Mouse (Mus musculus): ENCODE data around the gene Herc3.

The Herc3 gene

GRCm38 (mm10) chr6:58920735-58921134 lies 89.5 kb downstream of the Herc3 start:
- no peak for DNase-seq (ENCODE audit: low spot score in 2 of 2)

DNA sequence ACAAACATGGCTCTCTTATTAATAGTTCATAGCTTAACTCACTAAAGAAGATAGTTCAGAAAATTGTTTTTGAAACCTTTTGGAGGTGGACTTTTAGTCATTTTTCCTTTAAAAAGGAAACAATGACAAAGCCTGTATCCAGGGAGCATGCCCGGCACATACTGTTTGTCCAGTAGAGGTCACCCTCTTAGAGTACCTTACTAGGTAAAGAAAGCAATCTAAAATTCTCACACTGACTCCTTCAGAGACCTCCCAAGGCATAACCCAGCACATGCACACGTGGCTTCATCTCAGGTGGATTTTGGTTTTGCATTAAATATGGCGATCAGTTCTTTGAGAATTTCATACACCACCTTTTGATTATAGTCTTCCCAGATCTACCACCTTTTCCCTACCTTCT lies 90.4 kb downstream of the Herc3 start:
- DNase-seq (ENCODE audit: low spot score in 2 of 2), result no peak

GRCm38 (mm10) chr6:58922511-58922910 lies 91.2 kb downstream of the Herc3 start:
- DNase-seq (ENCODE audit: low spot score in 2 of 2), result no peak

DNA sequence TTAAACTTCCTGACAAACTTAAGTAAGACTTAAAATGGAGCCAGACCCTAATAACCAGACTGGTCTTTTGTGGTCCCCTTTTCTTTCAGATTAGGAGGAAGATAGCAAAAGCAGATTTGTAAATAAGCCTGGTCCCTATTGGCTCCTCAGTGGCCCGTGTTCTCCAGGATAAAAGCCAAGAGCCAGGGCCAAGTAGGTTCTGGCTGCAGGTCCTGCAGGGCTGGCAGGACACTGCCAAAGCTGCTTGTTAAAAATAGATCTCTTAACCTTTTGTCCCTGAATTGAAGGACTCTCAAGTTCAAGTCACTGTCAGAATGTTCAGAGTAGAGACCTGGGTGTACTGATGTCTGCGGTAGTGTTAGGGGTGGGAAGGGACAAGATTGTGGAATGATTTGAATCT lies 96.6 kb downstream of the Herc3 start:
- DNase-seq (ENCODE audit: low spot score in 2 of 2), result no peak

- DNase-seq (ENCODE audit: low spot score in 2 of 2), result no peak
These were observed 98.7 kb downstream of the Herc3 start for GRCm38 (mm10) chr6:58929911-58930431.

DNA sequence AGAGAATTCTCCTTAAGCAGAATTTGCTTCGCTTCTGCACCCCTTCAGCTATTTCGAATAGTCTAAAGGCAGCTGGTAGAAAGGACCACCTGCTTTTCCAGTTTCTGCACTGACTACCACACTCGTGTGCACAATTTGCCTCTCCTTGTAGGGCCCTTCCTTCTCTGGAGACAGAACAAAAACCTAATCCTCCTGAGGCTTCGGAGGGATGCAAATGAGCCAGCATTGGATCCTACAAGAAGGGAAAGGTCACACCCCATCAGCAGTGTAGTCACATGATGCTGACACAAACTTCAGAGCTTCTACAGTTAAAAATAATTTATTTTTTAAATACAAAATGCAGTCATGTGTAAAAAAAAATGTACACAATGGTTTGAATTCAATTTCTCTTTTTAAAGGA lies 99.9 kb downstream of the Herc3 start:
- DNase-seq (ENCODE audit: low spot score in 2 of 2), result no peak

- DNase-seq (ENCODE audit: low spot score in 2 of 2), result no peak
These were observed 101.4 kb downstream of the Herc3 start for GRCm38 (mm10) chr6:58932515-58933188.

- peak; percentile 48 to 73 for DNase-seq (ENCODE audit: low spot score in 2 of 2)
These were observed 102.1 kb downstream of the Herc3 start for GRCm38 (mm10) chr6:58933189-58933913.

DNA sequence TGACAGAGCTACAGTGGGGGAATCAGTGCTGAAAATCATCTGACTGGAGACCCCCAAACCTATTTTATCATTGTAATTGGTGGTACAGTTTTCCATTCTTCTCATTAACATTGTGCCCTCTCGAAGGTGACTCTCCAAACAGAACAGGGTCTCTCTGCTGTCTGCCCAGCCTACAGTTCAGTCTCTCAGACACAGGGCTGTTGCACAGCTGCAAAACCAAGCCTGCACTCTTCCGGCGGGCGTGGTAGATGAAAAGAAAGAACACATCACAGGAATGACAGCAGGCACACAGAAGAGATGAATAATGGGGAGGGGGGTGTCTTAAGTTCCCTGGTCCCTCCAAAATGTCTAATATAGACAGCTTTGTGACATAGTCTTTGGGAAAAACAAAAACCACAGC lies 102.9 kb downstream of the Herc3 start:
- DNase-seq (ENCODE audit: low spot score in 2 of 2), result no peak

DNA sequence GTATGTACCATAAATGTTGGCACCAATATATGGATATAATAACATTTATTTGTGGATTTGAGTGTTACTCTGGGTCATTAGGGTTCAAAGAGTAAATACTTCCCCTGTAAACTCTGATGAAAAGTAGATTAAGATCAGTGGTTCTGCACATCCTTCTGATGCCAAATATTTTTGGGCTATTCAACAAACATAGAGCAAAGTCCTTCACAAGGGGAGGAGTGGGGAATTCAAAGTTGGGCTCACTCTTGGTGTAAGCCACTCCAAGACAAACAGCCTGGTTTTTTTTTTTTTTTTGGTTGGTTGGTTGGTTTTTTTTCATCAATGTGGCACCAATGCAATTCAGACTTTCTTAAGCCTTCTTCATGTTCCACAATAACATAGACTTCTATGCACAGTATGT lies 106.5 kb downstream of the Herc3 start:
- no peak for DNase-seq (ENCODE audit: low spot score in 2 of 2)

DNA sequence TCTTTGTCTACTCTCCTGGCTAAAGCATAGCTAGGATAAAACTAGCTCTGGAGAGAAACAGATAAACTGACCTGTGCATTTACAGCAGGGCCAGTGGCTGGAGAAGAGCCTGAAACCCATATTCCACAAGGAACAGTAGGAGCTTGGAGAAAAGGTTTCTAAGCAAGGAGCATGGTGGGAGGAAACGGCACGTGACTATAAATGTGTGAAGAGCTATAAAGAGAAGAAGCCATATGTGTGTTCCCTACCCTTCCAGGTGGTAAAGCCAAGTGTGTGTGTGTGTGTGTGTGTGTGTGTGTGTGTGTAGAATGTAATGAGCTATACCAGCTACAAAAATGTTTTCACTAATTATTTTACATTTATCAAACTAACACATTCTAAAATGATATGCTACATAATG lies 111.0 kb downstream of the Herc3 start:
- no peak for DNase-seq (ENCODE audit: low spot score in 2 of 2)

DNA sequence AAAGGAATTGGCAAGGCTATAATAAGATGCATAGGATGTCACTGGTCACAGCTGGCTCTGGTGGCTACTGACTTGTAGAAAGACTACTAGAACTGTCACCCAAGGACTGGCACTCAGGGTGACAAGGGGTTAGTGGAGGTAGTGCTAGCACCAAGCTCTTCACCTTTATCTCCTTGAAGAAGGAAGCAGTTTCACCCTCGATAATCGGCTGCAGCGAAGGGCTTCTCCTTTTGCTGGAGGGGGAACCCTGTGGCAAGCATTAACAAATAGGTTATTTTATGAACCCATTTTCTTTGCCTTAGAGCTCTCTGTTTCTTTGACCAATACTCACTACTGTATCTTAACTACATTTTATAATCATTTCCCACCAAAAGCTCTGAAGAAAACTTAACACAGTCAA lies 112.7 kb downstream of the Herc3 start:
- DNase-seq (ENCODE audit: low spot score in 2 of 2), result no peak

DNA sequence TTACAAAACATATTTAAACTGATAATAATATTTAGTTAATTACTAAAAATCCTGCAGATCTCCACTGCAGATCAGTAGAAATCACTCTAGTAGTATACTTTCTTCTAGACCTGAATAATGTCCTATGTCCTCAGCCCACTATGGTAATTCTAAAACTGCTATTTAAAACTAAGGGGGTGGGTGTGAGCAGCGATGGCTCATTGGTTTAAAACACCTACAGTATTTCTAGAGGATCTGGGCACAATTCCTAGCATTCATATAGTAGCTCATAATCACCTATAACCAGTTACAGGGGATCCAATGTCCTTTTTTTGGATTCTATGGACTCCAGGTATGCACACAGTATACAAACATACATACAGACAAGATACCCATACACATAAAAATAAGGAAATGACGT lies 115.0 kb downstream of the Herc3 start:
- no peak for DNase-seq (ENCODE audit: low spot score in 2 of 2)

DNA sequence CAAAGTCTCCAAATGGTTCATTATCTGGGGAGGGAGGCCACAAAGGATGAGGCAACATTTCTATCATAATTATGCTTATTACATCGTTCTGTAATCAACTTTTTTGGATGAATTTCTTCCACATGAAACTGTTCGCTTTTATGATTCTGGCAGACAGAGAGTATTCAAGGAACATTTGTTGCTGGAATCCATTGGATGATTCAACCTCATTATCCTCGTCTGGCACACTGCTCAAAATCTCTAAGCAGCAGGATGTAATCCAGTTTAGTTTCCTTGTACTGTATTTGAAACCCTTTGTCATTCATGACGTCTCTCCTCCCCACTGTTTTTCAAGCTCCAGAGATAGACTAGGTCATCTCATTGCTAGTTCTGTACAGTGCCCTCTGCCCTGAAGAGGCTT lies 115.6 kb downstream of the Herc3 start:
- no peak for DNase-seq (ENCODE audit: low spot score in 2 of 2)

DNA sequence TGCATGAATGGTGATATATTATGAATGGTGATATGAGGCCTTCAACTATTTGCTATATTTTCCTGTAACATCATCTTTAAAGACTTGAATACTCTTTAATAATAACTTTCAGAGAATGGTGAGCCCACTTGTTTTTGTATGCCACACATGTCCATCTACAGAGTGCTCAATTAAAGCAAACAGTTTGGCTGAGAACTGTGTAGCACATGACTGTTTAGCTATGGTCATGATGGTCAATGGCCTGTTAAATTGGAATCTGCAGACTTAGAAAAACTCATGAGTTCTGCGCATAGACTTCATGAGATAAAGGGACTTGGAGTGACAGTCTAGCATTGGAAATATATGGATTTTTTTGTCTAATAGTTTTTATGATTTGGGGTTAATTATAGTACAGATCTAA lies 119.1 kb downstream of the Herc3 start:
- DNase-seq (ENCODE audit: low spot score in 2 of 2), result no peak

DNA sequence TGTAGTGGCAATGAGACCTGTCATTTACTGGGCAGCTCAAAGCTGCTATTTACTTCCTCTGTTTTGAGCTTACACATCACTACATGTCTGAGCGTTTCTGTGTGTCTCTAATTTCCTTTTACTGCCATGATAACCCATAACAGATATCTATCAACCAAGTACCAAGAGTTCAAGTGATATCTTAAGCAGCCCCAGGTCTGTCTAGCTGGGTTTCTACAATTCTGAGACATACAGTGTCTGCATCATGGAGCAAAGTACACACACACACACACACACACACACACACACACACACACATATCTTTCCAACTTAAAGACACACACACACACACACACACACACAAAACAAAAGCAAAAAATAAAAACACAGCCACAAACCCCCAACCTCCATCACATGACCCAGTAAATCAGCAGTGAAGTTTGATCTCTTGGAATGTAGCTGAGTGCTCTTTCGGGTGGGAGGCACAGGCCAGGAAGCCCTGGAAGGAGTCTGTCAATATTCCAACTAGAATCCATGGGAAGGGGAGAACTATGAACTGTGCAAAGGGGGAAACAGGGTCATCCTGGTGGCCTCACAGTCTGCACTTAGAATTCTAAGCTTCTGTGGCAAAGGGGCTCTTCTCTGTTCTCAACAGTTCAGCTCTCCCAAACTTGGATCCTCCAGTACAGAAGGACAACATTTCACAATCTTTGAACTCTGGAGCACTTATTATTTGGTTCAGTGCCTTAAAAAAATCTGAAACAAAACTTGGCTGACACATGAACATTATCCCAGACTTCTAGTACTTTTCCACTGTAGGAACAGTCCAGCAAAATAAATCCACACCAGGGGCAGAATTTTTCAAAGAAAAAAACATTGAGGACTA lies 120.1 kb downstream of the Herc3 start:
- DNase-seq (ENCODE audit: low spot score in 2 of 2), result no peak

DNA sequence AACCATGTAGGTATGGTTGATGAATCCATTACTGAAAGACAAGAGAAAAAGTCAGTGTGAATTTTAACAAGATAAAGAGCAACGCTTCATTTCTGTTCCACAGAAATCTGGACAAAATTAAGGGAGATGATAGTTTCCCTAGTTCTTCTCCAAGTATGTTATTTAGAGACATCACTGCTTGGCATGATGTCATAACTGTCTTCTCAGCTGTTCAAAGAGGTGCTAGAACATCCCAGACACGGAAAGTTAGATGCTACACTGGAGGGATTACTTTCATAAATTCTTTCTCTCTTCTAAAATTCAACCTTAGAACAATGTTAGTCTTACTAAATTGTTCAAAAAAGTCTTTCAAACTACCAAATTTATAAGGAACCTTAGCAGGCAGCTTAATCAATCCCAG lies 129.3 kb downstream of the Herc3 start:
- DNase-seq (ENCODE audit: low spot score in 2 of 2), result no peak

GRCm38 (mm10) chr6:58962691-58963090 lies 131.4 kb downstream of the Herc3 start:
- DNase-seq (ENCODE audit: low spot score in 2 of 2), result no peak

DNA sequence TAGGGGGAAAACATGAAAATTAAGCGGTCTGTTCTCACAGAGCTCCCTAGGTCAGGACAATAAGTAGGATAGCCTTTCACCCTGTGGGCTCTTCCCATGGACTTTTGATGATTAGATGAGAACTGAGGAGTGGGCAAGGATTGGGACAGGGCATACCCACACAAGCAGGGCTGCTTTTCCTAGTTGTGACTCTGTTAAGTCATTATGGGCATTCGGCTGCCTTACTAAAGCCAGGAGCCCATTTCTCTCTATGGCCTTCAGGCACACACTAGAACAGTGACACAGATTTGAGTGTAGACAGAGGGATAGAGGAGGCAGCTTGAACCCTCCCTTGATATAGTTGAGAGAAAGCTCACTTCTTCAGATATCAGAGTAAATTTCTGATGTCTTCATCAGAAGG lies 132.8 kb downstream of the Herc3 start:
- no peak for DNase-seq (ENCODE audit: low spot score in 2 of 2)

- no peak for DNase-seq (ENCODE audit: low spot score in 2 of 2)
These were observed 133.3 kb downstream of the Herc3 start for GRCm38 (mm10) chr6:58964565-58964964.

DNA sequence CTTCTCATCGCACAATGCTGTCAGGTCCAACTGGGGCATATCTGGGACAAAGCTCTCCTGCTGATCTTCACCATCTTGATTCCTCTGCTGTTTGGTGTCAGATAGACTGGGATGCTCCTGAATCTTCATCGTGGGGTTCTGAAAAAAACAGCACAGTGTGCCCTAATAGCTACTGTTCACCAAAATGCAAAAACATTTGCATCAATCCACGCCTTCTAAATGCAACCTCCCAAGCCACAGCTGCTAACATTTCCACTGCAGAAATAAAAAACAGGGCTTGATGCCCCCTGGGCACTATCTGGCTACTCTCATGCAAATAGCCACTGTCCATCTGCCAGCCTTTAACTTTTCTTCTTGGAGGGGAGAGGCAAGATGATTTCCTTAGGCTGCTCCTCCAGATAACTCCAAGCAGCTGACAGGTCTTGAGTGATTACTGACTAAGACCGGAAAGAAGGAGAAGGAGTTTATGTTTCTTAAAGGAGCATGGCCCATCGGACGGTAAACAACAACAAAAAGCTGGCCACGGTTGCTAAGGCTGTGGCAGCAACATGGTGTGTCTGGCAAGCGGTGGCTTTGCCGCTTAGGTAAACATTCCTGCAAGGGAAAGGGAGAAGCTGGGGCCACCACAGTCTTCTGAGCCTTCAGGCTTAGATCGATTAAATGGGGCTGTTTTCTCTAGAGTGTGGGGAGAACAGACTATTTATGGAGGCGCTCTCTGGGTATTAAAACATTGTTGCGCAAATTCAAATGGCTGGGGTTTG lies 134.0 kb downstream of the Herc3 start:
- DNase-seq (ENCODE audit: low spot score in 2 of 2), result no peak

GRCm38 (mm10) chr6:58968272-58968671 lies 137.0 kb downstream of the Herc3 start:
- DNase-seq (ENCODE audit: low spot score in 2 of 2), result no peak

Data from frontal cortex, postnatal 14 days (tissue).